Mouse (Mus musculus): ENCODE data around the gene Izumo1r.
"Not testable (repeated sequence)": the region's sequence is repeated elsewhere in the genome, so short reads cannot be mapped to it uniquely, and the experiment has no call there.

Gene Izumo1r

DNA sequence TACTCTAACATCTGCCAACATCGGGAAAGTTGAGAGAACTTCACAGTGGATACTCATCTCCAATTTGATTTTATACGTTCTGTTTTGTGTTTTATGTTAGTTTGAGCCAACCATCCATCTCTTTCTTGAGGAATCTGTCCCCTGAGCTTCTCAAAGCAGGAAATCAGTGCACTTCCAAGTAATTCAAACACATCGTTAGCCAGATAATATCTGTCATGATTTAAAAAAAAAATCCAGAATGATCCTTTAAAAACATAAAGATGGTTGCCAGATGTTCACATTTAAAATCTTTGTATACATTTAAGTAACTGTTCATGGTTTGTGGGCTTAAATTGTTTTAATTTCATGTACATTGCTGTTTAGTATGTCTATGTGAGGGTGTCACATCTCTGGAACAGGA lies 2.2 kb upstream of the Izumo1r start:
- no peak for DNase-seq (ENCODE audit: extremely low spot score, low read depth, low spot score)

GRCm38 (mm10) chr9:14904741-14905475 lies 1.2 kb upstream of the Izumo1r start:
- no peak for DNase-seq (ENCODE audit: extremely low spot score, low read depth, low spot score)

DNA sequence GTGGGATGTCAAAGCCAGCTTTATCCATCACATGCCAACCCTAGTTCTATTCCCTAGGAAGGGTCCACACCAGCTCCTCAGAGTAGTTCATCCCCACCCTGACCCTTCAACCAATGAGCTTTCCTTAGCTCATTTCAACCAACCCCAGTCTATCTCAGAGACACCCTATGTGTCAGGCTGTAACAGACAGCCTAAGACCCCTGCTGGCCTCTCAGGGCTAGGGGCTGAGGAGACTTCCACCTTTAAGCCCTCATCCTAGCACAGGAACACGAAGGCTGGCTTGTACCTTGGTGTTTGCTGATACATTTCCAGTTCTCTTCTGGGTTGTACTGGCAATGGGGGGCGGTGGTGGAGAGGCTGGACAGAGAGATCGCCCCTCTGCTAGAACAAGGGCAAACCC lies 743 bp downstream of the Izumo1r start:
- no peak for DNase-seq (ENCODE audit: extremely low spot score, low read depth, low spot score)

DNA sequence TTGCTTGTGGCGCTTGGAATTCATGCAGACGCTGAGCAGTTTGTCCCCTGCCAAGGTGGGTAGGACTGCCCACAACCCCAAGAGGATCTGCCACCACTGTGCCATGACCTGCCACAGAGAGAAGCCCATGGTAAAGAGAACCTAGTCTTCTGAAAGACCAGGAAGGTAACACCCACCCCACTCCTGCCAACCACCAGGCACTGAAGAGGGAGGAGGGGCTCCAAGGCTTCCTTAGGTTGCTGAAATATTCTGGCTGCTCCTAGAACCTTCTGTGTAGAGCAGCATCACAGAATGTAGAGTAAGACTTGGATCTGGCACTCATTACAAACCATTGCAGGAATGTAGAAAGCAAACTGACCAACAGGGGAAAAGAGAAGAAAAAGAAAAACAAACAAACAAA lies 1.3 kb downstream of the Izumo1r start:
- no peak for DNase-seq (ENCODE audit: extremely low spot score, low read depth, low spot score)

DNA sequence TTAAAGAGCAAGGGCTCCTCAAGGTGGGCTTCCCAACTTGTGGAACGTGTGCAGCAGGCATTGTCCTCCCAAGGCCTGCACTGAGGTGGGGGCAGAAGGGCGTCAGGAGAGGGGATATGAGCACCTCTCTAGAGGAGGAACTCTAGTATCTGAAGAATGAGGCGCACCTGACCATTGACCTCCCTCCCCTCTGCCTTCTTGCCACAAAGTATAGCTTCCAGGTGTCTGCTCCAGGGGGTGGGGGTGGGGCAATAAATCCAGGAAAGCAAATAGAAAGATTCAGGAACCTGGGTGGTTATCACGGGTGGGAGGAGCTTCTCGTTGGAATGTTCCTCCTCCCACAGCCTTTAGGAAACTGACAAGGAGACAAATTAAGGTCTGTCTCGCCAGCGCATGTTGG lies 2.0 kb downstream of the Izumo1r start:
- no peak for DNase-seq (ENCODE audit: extremely low spot score, low read depth, low spot score)

DNA sequence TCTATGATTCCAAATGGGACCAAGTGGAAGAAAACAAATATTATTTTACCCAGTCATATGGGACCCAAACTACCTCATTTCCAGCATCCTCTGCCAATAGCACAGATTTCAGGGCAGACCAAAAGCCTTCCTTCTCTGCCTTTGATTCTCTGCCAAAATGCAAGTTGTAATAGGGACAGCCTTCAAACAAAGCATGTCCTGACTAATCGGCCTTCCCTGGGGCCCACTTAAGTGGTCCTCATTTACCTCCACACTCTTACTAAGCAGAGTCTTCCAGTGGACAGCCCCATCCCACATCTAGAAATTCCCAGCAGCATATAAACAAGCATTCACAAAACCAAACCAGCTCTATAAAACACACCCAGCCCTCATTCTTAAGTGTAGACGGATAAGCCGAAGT lies 6.6 kb downstream of the Izumo1r start:
- DNase-seq (ENCODE audit: extremely low spot score, low read depth, low spot score) = no peak

DNA sequence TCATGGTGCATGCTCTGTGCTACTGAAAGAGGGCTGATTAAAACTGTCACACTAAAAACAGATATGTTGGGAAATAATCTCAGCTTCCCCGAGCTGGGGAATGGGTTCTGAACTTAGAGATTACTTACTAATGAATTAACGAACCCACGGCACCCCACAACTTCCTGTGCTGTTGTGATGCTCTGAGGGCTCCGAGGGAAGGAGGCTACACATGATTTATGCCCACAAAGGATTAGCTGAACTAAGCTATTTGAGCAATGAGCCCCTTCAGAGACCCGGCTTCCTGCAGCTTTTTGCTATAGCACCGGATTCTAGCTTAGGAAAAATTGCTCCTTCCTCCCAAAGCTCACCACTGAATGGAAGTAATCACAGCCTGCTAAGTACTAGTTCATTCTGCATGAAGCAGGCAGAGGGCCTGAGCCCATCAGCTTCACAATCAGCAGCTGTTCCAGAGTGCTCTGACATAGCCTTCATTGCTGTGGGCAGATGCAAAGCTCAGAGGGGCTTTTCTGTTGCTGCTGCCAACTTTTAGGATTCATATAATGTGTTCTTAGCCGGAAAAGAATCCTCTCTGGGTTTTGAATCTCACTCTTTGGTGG lies 8.4 kb downstream of the Izumo1r start:
- no peak for DNase-seq (ENCODE audit: extremely low spot score, low read depth, low spot score)

DNA sequence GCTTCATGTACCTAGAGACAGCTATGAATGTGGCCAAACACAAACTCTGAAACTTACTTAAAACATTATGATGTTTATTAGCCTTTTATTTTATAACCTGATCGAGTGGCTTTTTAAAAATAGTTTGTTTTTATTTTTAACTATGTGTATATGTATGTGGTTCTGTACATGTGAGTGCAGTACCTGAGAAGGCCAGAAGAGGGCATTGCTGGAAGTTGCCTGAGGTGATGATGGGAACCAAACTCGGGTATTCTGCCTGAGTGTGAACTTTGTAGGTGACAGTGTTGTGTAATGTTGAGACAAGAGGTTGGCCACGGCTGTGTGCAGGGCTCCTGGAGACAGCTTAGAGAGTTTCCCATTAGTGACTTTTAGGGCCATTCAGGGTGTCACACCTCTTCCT lies 9.1 kb downstream of the Izumo1r start:
- no peak for DNase-seq (ENCODE audit: extremely low spot score, low read depth, low spot score)

- no peak for DNase-seq (ENCODE audit: extremely low spot score, low read depth, low spot score)
These were observed 10.4 kb downstream of the Izumo1r start for GRCm38 (mm10) chr9:14893388-14893787.

GRCm38 (mm10) chr9:14891891-14892290 lies 11.9 kb downstream of the Izumo1r start:
- DNase-seq (ENCODE audit: extremely low spot score, low read depth, low spot score) = no peak

- no peak for DNase-seq (ENCODE audit: extremely low spot score, low read depth, low spot score)
These were observed 13.1 kb downstream of the Izumo1r start for GRCm38 (mm10) chr9:14890699-14891098.

GRCm38 (mm10) chr9:14888671-14889070 lies 15.1 kb downstream of the Izumo1r start:
- DNase-seq (ENCODE audit: extremely low spot score, low read depth, low spot score) = no peak

- DNase-seq (ENCODE audit: extremely low spot score, low read depth, low spot score) = no peak
These were observed 15.9 kb downstream of the Izumo1r start for GRCm38 (mm10) chr9:14887787-14888382.

DNA sequence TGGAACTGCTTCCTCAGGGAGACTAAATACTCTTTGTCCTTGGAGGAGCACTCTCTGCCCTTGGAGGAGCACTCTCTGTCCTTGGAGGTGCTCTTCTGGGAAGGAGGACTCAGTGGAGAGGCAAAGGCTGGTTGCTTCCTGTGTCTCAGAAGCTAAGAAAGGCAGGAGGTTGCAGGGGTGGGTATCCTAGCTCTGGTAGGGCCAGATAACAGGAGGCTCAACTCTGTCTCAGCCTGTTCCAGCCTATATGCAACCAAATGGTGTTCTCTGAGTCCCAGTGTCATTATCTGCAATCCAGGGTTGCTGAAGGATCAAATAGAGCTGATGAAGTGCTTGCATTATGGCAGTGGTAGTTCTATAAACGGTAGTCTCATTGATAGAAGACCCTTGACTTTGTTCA lies 17.8 kb downstream of the Izumo1r start:
- DNase-seq (ENCODE audit: extremely low spot score, low read depth, low spot score) = no peak

DNA sequence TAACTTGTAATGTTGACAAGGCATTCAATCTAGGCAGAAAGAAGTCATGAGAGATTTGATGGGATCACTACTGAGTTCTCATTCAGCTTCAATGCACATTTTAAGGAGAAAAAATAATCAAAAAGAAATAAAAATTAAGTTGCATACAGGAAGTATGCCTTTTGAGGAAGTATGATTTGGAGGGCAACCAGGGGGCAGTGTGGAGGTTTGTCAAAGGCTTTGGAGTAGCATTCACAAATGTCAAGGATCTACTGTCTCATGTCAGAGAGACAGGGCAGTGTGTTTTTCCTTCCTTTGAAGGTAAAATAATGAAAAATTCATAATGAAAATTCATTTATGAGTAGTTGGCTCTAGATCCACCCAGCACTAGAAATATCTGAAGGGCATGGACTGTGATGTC lies 18.6 kb downstream of the Izumo1r start:
- no peak for DNase-seq (ENCODE audit: extremely low spot score, low read depth, low spot score)

GRCm38 (mm10) chr9:14884641-14885040 lies 19.1 kb downstream of the Izumo1r start:
- DNase-seq (ENCODE audit: extremely low spot score, low read depth, low spot score) = no peak

GRCm38 (mm10) chr9:14876566-14876965 lies 27.2 kb downstream of the Izumo1r start:
- not testable (repeated sequence) for DNase-seq (ENCODE audit: extremely low spot score, low read depth, low spot score)

DNA sequence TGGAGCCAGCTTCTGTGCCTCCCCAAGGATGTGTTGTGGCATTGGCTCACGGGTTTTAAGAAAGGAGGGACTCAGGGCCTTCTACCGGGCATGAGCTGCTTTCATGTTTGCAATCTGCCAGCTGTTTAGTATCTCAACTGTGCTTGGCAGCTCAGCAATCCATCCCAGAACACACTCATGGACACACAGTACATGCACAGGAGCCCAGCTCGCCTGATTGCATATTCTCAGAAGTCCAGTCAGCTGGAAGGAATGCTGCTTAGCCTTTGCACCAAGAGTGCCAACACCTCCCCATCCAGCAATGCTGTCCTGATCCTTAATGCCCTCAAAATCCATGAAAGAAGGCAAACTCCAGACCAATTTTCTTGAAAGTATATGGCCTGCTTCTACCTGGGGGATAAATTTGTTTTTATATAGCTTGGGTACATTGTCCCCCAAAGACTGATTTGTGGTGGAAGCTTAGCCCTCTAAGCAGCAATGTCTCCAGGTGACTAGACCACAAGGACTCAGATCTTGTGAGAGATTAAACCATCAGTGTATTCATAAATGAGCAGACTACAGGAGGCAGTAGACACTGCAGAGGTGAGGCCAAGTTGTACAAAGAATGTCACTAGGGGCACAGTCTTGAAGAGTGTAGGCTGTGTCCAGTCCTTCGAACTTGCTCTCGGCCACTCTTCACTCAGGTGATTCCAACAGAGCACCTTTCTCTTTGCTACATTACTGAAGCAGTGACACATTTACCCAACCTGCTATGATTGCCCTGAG lies 27.8 kb downstream of the Izumo1r start:
- no peak for DNase-seq (ENCODE audit: extremely low spot score, low read depth, low spot score)

DNA sequence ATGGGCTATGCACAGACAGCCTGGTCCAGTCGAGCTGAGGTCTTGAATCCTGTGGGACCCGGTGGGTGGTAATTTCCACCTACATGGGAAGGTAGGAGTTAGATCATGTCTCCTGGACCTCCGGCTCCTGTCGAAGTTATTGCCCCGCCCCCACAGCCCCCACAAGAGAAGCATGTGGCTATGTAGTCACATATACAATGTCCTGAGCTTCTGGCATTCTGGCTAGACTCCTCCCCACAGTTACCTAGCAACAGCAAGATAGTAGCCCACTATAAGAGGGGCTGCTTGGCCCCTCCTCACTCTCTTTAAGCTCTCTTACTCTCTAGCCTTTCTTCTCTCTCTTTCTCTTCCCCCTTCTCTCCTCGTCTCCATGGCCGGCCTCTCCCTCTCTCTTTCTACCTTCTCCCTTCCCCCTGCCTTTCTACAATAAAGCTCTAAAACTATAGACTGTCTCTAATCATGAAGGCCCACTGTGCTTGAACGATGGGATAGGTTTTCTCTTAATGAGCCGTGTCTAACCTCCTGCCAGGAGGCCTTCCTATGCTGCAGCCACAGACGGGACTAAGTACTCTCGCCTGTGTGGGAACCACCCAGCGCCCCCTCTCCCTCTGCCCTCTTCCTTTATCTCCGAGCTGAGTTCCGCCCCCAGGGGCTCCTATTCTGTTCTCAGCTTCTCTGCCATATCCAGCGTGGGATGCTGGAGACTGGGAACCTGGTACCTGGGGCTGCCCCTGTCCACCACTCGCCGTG lies 31.4 kb downstream of the Izumo1r start:
- no peak for DNase-seq (ENCODE audit: extremely low spot score, low read depth, low spot score)

DNA sequence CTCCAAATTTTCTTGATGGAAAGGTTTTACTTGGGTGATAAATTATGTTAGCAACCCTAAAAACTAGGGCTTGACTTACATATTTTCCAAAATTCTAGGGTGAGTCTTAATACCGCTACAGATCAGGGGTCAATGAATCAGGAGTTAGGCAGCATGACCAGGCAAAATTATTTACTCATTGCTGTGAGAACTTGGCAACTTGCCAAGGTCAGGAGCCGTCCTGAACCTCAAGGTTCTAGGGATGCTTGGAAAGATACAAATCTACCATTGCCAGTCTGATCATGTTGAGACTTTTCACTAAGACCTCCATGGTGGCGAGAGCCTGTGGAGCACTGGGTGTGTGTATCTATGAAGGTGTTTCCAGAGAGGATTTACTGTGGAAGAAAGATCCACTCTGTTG lies 32.2 kb downstream of the Izumo1r start:
- no peak for DNase-seq (ENCODE audit: extremely low spot score, low read depth, low spot score)

- no peak for DNase-seq (ENCODE audit: extremely low spot score, low read depth, low spot score)
These were observed 32.9 kb downstream of the Izumo1r start for GRCm38 (mm10) chr9:14870802-14871201.
